Mouse (Mus musculus) heart, embryonic 10.5 days (tissue): ENCODE data around the gene Fcer1g. TPM values are rescaled to one million over a fixed set of nuclear protein-coding genes. Genes with fewer than 3 reads are reported as not detected.

Experiments
- DNase-seq: peaks from one replicate; pipeline ENCODE4 v3.0.0-alpha.2; 2017; ENCODE audit warnings: low spot score
- H3K27ac ChIP-seq: fragments of 300-500 bp; sonication (generic); 2 replicates; pipeline ENCODE4 v1.5.1; 2016; ENCODE audit warnings: mild to moderate bottlenecking
- H3K27me3 ChIP-seq: fragments of 300-500 bp; sonication (generic); 2 replicates; pipeline ENCODE4 v1.6.1; 2016; ENCODE audit warnings: mild to moderate bottlenecking; ENCODE audit not compliant: poor library complexity, insufficient read depth, severe bottlenecking
- H3K36me3 ChIP-seq: fragments of 300-500 bp; sonication (generic); 2 replicates; pipeline ENCODE4 v1.6.1; 2016; ENCODE audit warnings: mild to moderate bottlenecking, moderate library complexity
- H3K4me1 ChIP-seq: fragments of 300-500 bp; sonication (generic); 2 replicates; pipeline ENCODE4 v1.6.1; 2016; ENCODE audit warnings: mild to moderate bottlenecking
- H3K4me3 ChIP-seq: fragments of 300-500 bp; sonication (generic); 2 replicates; pipeline ENCODE4 v1.5.1; 2016; ENCODE audit warnings: mild to moderate bottlenecking, moderate library complexity
- H3K9me3 ChIP-seq: fragments of 300-500 bp; sonication (generic); 2 replicates; pipeline ENCODE4 v1.6.1; 2016; ENCODE audit warnings: mild to moderate bottlenecking, moderate library complexity
- WGBS: fragments of 180-500 bp; shearing (Covaris S2); methylation state at CpG from one replicate; pipeline ENCODE4 v1.1.7; 2016; 5-methylcytosine and 5-hydroxymethylcytosine counted together
- polyA plus RNA-seq: library from polyadenylated mRNA; unstranded; fragments of >200 nt; fragmentation: Nextera tagmentation; extraction: Ambion mirVana; gene quantifications from 2 replicates; pipeline ENCODE4 v1.2.1, GENCODE M21; 2016

Fcer1g gene
- polyA plus RNA-seq, 1 experiment from 2014 or later = 12.1 TPM

GRCm38 (mm10) chr1:171260316-171260715 lies 26.2 kb upstream of the Fcer1g start:
- 71% methylated on average over 3 of the region's 3 CpGs for WGBS
- no peak for DNase-seq
- Histone ChIP-seq H3K4me1 (peaks cover 29% of the 10 kb centered on the region), H3K27me3 (no peaks in the 10 kb centered on the region), H3K27ac (no peak overlapping the region), H3K4me3 (no peak overlapping the region), H3K9me3 (no peaks in the 10 kb centered on the region), H3K36me3 (no peaks in the 10 kb centered on the region)

GRCm38 (mm10) chr1:171258921-171259320 lies 24.8 kb upstream of the Fcer1g start:
- peak overlapping the region; percentile 15; the same call in 1 of the 2 replicates for H3K4me3 ChIP-seq
- no peak for DNase-seq
- no peaks in the 10 kb centered on the region for H3K27me3 ChIP-seq
- H3K36me3 ChIP-seq = peaks cover 4% of the 10 kb centered on the region; the same call in 1 of the 2 replicates
- 53% methylated on average over 17 of the region's 17 CpGs for WGBS
- peaks cover 28% of the 10 kb centered on the region for H3K4me1 ChIP-seq
- H3K9me3 ChIP-seq = no peaks in the 10 kb centered on the region
- H3K27ac ChIP-seq = peak overlapping the region; percentile 56

- WGBS = 78% methylated on average over 9 of the region's 9 CpGs
- Histone ChIP-seq H3K4me3 (no peak overlapping the region; the same call in 1 of the 2 replicates), H3K27me3 (no peaks in the 10 kb centered on the region), H3K4me1 (peaks cover 19% of the 10 kb centered on the region), H3K27ac (no peak overlapping the region), H3K9me3 (no peaks in the 10 kb centered on the region), H3K36me3 (peaks cover 4% of the 10 kb centered on the region; the same call in 1 of the 2 replicates)
- DNase-seq = no peak
Measured at GRCm38 (mm10) chr1:171257781-171258180, 23.6 kb upstream of the Fcer1g start.

- H3K36me3 ChIP-seq = peaks cover 4% of the 10 kb centered on the region; the same call in 1 of the 2 replicates
- H3K9me3 ChIP-seq = no peaks in the 10 kb centered on the region
- no peak for DNase-seq
- no peaks in the 10 kb centered on the region for H3K27me3 ChIP-seq
- peaks cover 19% of the 10 kb centered on the region for H3K4me1 ChIP-seq
- H3K4me3 ChIP-seq = no peak overlapping the region
- WGBS = 58% methylated on average over 15 of the region's 15 CpGs
- no peak overlapping the region for H3K27ac ChIP-seq
Measured at GRCm38 (mm10) chr1:171256937-171257548, 22.9 kb upstream of the Fcer1g start.

GRCm38 (mm10) chr1:171256095-171256818 lies 22.1 kb upstream of the Fcer1g start:
- Histone ChIP-seq H3K4me1 (peaks cover 27% of the 10 kb centered on the region), H3K9me3 (no peaks in the 10 kb centered on the region), H3K27me3 (no peaks in the 10 kb centered on the region), H3K4me3 (no peak overlapping the region), H3K27ac (no peak overlapping the region), H3K36me3 (peaks cover 4% of the 10 kb centered on the region; the same call in 1 of the 2 replicates)
- 88% methylated on average over 24 of the region's 24 CpGs for WGBS
- no peak for DNase-seq

GRCm38 (mm10) chr1:171252415-171252814 lies 18.2 kb upstream of the Fcer1g start:
- no peak for DNase-seq
- Histone ChIP-seq H3K4me3 (peak overlapping the region; percentile 49; the same call in 1 of the 2 replicates), H3K27me3 (0 out of 2 replicates have a peak, but pooled peaks cover 7% of the 10 kb centered on the region), H3K9me3 (no peaks in the 10 kb centered on the region), H3K27ac (peak overlapping the region; percentile 82), H3K4me1 (peaks cover 51% of the 10 kb centered on the region), H3K36me3 (peaks cover 4% of the 10 kb centered on the region; the same call in 1 of the 2 replicates)
- WGBS = 53% methylated on average over 17 of the region's 17 CpGs

- Histone ChIP-seq H3K36me3 (peaks cover 4% of the 10 kb centered on the region; the same call in 1 of the 2 replicates), H3K4me3 (peak overlapping the region; percentile 49), H3K27ac (peak overlapping the region; percentile 82), H3K9me3 (no peaks in the 10 kb centered on the region), H3K27me3 (0 out of 2 replicates have a peak, but pooled peaks cover 7% of the 10 kb centered on the region), H3K4me1 (peaks cover 57% of the 10 kb centered on the region)
- WGBS = 11% methylated on average over 13 of the region's 13 CpGs
- no peak for DNase-seq
Measured at GRCm38 (mm10) chr1:171251594-171252324, 17.6 kb upstream of the Fcer1g start.

- 19% methylated on average over 26 of the region's 26 CpGs for WGBS
- Histone ChIP-seq H3K27me3 (0 out of 2 replicates have a peak, but pooled peaks cover 7% of the 10 kb centered on the region), H3K27ac (peak within 1 kb of the TSS; percentile 82), H3K4me3 (peak within 1 kb of the TSS; percentile 49), H3K36me3 (peaks cover 4% of the 10 kb centered on the region; the same call in 1 of the 2 replicates), H3K9me3 (no peaks in the 10 kb centered on the region), H3K4me1 (peaks cover 63% of the 10 kb centered on the region)
- DNase-seq = no peak
Measured at GRCm38 (mm10) chr1:171250680-171251593, 16.8 kb upstream of the Fcer1g start, which contains the start of gene Ndufs2. TSS of gene Ndufs2 (minus strand) at chr1:171251388.

GRCm38 (mm10) chr1:171249913-171250600 lies 15.9 kb upstream of the Fcer1g start, which contains the start of gene Adamts4:
TSS of gene Adamts4 (plus strand) at chr1:171250421.
- Histone ChIP-seq H3K27ac (peak within 1 kb of the TSS; percentile 98), H3K4me1 (peaks cover 68% of the 10 kb centered on the region), H3K4me3 (peak within 1 kb of the TSS; percentile 49), H3K36me3 (peaks cover 10% of the 10 kb centered on the region), H3K9me3 (no peaks in the 10 kb centered on the region), H3K27me3 (0 out of 2 replicates have a peak, but pooled peaks cover 7% of the 10 kb centered on the region)
- DNase-seq = no peak
- 20% methylated on average over 5 of the region's 5 CpGs for WGBS

GRCm38 (mm10) chr1:171248386-171249226 lies 14.4 kb upstream of the Fcer1g start:
- 0 out of 2 replicates have a peak, but pooled peaks cover 7% of the 10 kb centered on the region for H3K27me3 ChIP-seq
- no peaks in the 10 kb centered on the region for H3K9me3 ChIP-seq
- peak overlapping the region; percentile 98 for H3K27ac ChIP-seq
- no peak for DNase-seq
- peak overlapping the region; percentile 89; the same call in 1 of the 2 replicates for H3K4me3 ChIP-seq
- peaks cover 19% of the 10 kb centered on the region for H3K36me3 ChIP-seq
- peaks cover 68% of the 10 kb centered on the region for H3K4me1 ChIP-seq
- WGBS = 25% methylated on average over 3 of the region's 3 CpGs

- Histone ChIP-seq H3K27me3 (0 out of 2 replicates have a peak, but pooled peaks cover 7% of the 10 kb centered on the region), H3K4me3 (peak overlapping the region; percentile 89), H3K27ac (peak overlapping the region; percentile 98), H3K9me3 (no peaks in the 10 kb centered on the region), H3K36me3 (peaks cover 26% of the 10 kb centered on the region), H3K4me1 (peaks cover 68% of the 10 kb centered on the region)
- no peak for DNase-seq
- 17% methylated on average over 4 of the region's 4 CpGs for WGBS
Measured at GRCm38 (mm10) chr1:171247916-171248315, 13.8 kb upstream of the Fcer1g start.
